Mouse (Mus musculus) 3134 (cell line): ENCODE results near the gene Resp18.

ENCODE experiments used
- DNase-seq: peaks from one replicate; pipeline ENCODE4 v3.0.0-alpha.2; 2011; ENCODE audit warnings: low spot score; ENCODE audit not compliant: insufficient read length; ENCODE audit errors: extremely low read depth

Resp18 gene

GRCm38 (mm10) chr1:75277195-75278188 is 723 bp downstream of the Resp18 start:
- DNase-seq, result no peak

GRCm38 (mm10) chr1:75264091-75264880 is 13.9 kb downstream of the Resp18 start, which contains the start of gene Ptprn:
Gene Ptprn, minus strand, starts transcription at chr1:75264502.
- DNase-seq, result no peak

- DNase-seq, result peak; percentile 44
Observed at GRCm38 (mm10) chr1:75262969-75263951, 15.0 kb downstream of the Resp18 start.

GRCm38 (mm10) chr1:75261278-75261677 is 16.9 kb downstream of the Resp18 start:
- no peak for DNase-seq

GRCm38 (mm10) chr1:75255516-75256046 is 22.6 kb downstream of the Resp18 start:
- DNase-seq, result no peak

- DNase-seq, result no peak
Observed at GRCm38 (mm10) chr1:75254625-75255013, 23.6 kb downstream of the Resp18 start.

- DNase-seq, result no peak
Observed at GRCm38 (mm10) chr1:75253849-75254624, 24.2 kb downstream of the Resp18 start.

GRCm38 (mm10) chr1:75253029-75253428 is 25.2 kb downstream of the Resp18 start:
- DNase-seq, result no peak

- no peak for DNase-seq
Observed at GRCm38 (mm10) chr1:75252308-75252707, 25.9 kb downstream of the Resp18 start.

- DNase-seq, result peak; percentile 92
Observed at GRCm38 (mm10) chr1:75251112-75251970, 26.9 kb downstream of the Resp18 start.

GRCm38 (mm10) chr1:75250498-75250897 is 27.7 kb downstream of the Resp18 start:
- DNase-seq, result no peak

- peak; percentile 85 for DNase-seq
Observed at GRCm38 (mm10) chr1:75248041-75248772, 30.0 kb downstream of the Resp18 start.

- no peak for DNase-seq
Observed at GRCm38 (mm10) chr1:75247071-75247930, 30.9 kb downstream of the Resp18 start.

- no peak for DNase-seq
Observed at GRCm38 (mm10) chr1:75244836-75245235, 33.4 kb downstream of the Resp18 start.

- no peak for DNase-seq
Observed at GRCm38 (mm10) chr1:75244175-75244826, 33.9 kb downstream of the Resp18 start.

GRCm38 (mm10) chr1:75243411-75243810 is 34.8 kb downstream of the Resp18 start:
- DNase-seq, result no peak
